Mouse (Mus musculus) liver, adult 2 months (tissue): Measurements from ENCODE around the gene Ankrd53.

Experiments used
- CTCF ChIP-seq: fragments of 200-500 bp; IDR thresholded peaks from 2 replicates; pipeline ENCODE4 v1.5.1; 2011; ENCODE audit warnings: low read depth, low read length, control low read depth
- POLR2A ChIP-seq: fragments of 200-500 bp; IDR thresholded peaks from 2 replicates; pipeline ENCODE4 v1.6.1; 2011; ENCODE audit warnings: low read length, control low read depth; ENCODE audit not compliant: insufficient read depth; ENCODE audit errors: extremely low read depth

DNA sequence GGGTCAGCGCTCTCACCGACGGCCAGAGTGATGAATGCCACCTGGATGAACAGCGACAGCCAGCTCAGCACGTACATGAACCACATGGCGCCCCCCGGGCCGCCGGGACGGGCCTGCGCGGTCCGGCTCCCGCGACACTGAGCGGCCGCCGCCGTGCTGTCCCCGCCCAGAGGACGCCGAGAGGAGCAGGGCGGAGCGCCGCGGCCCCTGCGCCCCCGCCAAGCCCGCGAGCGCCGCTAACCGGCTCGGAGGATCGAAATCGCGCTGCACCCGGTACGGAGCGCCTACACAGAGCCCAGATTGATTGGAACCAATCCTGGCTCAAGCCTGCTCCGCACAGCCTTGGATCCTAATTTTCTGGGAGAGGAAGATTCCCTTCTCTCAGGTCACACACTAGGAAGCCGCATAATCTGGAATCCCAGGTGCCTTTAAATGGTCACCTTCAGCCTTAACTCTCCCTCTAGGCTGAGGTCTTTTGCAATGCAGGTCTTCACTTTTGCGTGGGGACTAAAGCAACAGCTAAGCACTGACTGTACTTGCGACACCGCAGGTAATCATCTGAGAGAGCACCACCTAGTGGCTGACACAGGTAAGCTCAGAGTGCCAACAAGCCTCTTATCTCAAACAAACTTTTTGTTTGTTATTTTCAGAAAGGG is 13.3 kb downstream of the Ankrd53 start, which contains the start of gene Tex261:
- TF ChIP-seq POLR2A (peak; percentile 77; the same call in 1 of the 2 replicates), CTCF (peak; percentile 66)
